Mouse (Mus musculus): ENCODE data around the gene Tox2.

Tox2 gene

GRCm38 (mm10) chr2:163202884-163203634 is at the start of gene Tox2:
Gene Tox2 (plus strand): TSS chr2:163203125.
- DNase-seq, result no peak

DNA sequence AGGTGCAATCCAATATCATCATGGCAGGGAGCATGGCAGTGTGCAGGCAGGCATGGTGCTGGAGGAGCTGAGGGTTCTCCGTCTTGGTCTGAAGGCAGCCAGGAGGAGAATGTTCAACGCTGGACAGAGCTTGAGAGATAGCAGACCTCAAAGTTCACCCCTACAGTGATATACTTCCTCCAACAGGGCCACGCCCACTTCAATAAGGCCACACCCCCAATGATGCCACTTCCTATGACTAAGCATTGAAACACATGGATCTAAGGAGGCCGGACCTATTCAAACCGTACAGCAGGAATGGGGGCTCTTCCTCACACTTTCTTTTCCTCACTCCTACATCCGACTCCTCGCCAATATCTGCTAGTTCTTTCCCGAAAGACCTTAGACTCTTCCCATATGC is 48.3 kb upstream of the Tox2 start:
- DNase-seq, result no peak

- no peak for DNase-seq
These were observed 43.9 kb upstream of the Tox2 start for GRCm38 (mm10) chr2:163158979-163159378.

DNA sequence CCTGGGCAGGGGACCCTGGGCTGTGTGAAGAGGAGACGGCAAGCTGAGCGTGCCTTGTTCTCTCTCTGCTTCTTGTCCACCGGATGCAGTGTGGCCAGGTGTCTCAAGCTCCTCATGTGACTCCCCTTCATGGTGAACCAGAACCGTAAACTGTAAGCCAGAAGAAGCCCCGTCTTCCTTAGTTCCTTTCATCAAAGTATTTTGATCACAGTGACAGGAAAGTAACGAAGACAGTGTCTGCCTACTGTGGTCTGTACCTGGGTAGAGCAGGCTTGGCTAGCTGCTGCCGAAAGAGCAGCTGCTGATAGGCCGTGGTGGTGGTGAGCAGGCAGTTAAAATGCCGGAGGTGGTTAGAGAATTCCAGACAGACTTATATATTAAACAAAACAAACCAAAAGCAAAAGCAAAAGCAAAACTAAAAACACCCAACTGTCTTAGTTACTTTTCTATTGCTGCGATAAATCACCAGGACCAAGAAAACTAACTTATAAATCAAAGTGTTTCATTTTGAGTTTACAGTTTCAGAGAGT is 38.4 kb upstream of the Tox2 start:
- no peak for DNase-seq

DNA sequence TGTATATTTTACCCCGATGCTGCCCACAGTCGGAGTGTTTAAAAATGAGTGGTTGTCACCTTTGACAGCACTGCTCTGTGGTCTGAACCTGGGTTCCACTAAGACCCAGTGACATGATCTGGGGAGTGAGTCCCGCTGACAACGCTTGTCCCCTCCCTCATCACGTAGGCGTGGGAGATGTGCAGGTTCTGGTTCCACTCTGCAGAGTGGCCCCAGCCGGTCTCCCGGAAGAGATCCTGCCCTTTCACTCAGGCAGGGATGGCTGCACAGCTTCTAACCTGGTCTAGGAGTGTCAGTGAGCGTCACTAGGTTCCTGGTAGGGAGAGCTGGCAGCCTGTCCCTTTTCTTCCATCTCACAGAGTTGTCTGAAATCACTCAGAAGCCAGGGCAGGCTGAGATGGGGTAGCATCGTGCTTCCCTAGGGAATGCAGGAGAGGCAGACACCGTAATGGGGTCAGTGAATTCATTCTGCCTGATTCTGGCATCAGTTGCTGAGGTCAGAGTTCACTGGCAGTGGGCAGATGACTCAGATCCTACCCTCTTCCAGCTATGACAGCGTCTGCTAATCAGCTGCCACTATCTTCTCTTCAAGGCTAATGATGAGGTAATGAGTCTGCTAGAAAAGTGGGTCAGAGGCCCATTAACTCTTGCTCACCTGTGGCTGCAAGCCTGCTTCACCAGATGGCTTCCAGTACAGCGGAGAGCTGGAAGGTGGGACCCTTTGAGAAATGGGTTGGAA is 36.7 kb upstream of the Tox2 start:
- DNase-seq, result peak; percentile 2

- no peak for DNase-seq
These were observed 31.0 kb upstream of the Tox2 start for GRCm38 (mm10) chr2:163171891-163172290.

DNA sequence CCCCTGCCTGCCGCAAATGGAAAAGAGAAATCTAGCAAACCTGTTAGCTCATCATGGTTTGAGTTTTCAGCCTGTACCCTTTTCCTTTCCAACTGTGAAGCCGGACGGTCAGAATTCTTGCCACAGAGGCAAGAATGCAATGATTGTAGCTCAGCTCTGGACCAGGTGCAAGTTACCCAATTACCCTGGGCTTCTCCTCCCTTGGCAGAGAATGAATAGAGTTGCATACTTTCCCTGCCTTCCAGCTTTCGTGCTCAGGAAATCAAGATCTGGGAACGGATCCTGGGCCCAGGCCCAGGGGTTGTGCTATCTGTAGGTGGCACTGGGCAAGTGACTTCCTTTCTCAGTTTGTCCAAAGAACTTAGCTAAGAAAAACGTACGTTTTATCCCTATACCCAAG is 28.9 kb upstream of the Tox2 start:
- no peak for DNase-seq

DNA sequence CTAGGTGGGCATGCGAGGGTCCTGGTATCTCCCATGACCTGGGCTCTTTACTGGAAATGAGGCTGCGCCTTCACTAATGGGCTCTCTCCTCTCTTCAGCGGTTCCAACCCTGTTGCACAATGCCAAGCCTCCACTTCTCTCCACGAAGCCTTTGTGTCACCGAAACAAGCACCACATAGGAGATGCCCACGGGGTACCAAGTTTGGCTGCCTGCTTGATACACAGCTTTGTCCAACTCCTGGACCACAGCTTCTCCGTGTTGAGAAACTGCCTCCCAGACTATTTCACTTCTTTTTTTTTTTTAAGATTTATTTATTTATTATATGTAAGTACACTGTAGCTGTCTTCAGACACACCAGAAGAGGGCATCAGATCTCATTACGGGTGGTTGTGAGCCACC is 27.1 kb upstream of the Tox2 start:
- DNase-seq, result no peak

GRCm38 (mm10) chr2:163176502-163176901 is 26.4 kb upstream of the Tox2 start:
- no peak for DNase-seq

- no peak for DNase-seq
These were observed 15.4 kb upstream of the Tox2 start for GRCm38 (mm10) chr2:163187552-163187951.

- DNase-seq, result no peak
These were observed 13.3 kb upstream of the Tox2 start for GRCm38 (mm10) chr2:163189596-163189995.

DNA sequence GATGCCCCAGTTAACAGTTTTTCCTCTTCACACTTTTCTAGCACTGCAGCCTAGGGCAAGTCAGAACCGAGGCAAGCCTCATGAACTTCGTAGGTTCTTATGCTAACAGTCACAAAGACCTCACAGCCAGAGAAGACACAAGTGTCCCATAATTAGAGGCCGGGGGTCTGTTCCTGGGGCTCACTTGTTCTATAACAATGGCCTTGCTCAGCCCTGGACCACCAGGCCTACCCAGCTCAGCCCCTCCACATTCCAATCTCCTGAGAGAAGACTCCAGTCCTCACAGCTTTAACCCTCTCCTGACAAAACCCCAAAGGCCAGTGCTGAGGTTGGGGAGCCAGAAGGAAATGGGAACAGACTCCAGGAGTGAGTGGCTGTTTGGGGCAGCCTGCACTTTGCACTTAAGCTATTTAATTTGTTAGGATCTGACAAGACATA is 12.9 kb upstream of the Tox2 start:
- no peak for DNase-seq

- DNase-seq, result no peak
These were observed 10.4 kb upstream of the Tox2 start for GRCm38 (mm10) chr2:163192485-163192884.

DNA sequence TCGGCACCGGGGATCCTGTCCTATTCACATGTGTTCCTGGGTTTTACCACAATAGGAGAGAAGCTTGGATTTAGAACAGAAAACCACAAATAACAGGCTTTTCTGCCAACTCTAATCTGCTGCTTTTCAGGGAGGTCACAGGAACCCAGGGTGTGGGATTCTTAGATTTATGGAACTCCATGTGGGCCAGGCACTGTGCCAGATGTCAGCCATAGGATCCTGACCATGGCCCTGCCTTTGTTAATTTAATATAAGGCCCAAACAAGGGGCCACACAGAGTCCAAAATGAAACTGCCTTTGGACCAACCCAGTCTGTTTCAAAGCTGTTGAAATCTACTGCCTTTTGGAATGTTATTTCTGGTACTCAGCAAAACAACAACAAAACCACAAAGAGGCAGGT is 8.9 kb upstream of the Tox2 start:
- DNase-seq, result no peak

- DNase-seq, result no peak
These were observed 8.4 kb upstream of the Tox2 start for GRCm38 (mm10) chr2:163194543-163194942.

GRCm38 (mm10) chr2:163195106-163195833 is 7.7 kb upstream of the Tox2 start:
- DNase-seq, result no peak

- no peak for DNase-seq
These were observed 7.1 kb upstream of the Tox2 start for GRCm38 (mm10) chr2:163195834-163196145.

- DNase-seq, result no peak
These were observed 1.0 kb upstream of the Tox2 start for GRCm38 (mm10) chr2:163201897-163202296.

DNA sequence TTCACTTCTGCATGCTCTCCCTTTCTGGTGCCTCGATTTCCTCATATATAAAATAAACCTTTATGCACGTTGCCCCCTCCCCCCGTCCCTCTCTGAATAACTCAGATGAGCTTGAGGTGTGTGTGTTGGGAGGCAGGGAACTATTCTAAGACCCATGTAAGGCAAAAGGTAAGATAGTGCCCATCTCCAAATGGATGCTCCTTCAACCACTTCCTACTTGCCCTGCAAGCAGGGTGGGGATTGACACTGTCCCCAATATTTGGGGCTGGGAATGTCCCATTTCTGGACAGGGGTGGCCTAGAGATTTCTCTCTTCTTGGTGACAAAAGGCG is 407 bp upstream of the Tox2 start:
- no peak for DNase-seq

DNA sequence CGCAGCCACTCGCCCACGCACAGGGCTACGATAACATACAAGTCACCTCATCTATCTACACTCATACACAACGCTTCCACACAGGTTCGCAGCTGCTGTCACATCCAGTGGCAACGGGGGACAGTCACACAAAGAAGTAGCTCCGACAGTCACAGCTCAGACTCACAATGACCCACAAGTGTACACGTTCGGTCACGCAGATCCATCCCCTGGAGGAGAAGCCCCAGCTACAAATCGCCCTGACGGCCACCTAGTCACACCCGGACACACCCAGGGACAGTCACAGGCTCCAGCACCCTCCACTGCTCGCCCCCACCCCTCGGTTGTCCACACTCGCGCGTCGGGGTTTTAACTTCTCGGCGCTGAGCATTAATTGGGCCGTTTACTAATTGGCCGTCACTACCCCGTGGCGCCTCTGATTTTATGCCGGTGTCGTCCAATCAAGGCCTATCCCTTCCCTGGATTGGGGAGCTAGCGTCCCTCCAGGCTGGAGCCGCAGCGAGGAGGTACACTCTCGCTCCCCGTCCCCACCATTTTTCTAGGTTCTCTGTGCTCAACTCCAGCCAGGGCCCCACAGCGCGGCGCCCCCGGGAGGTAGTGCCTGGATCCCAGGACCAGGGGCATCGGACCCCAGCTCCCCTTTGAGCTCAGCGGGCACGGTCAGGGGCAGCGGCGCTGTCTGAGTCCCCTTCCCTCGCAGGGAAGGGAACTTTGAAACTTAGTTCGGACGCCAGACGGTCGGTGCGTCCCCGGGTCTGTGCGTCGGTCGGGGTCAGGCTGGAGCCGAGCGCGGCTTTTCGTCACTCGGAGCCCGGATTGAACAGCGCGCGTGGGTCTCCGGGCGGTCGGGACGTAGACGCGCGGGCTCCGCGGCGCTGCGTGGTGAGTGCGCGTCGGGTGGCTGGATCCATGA is 966 bp downstream of the Tox2 start:
- DNase-seq, result no peak

GRCm38 (mm10) chr2:163204548-163205261 is 1.8 kb downstream of the Tox2 start:
- no peak for DNase-seq

- no peak for DNase-seq
These were observed 2.3 kb downstream of the Tox2 start for GRCm38 (mm10) chr2:163205262-163205647.

All from cerebellum, adult 9-10 months (tissue).